Mouse (Mus musculus): ENCODE data around the gene 1700037H04Rik. TPM values are rescaled to one million over a fixed set of nuclear protein-coding genes. Genes with fewer than 3 reads are reported as not detected.

The 1700037H04Rik gene
- total and polyA plus RNA-seq, 3 experiments: 45.5 to 72.6 TPM; not detected in 1

DNA sequence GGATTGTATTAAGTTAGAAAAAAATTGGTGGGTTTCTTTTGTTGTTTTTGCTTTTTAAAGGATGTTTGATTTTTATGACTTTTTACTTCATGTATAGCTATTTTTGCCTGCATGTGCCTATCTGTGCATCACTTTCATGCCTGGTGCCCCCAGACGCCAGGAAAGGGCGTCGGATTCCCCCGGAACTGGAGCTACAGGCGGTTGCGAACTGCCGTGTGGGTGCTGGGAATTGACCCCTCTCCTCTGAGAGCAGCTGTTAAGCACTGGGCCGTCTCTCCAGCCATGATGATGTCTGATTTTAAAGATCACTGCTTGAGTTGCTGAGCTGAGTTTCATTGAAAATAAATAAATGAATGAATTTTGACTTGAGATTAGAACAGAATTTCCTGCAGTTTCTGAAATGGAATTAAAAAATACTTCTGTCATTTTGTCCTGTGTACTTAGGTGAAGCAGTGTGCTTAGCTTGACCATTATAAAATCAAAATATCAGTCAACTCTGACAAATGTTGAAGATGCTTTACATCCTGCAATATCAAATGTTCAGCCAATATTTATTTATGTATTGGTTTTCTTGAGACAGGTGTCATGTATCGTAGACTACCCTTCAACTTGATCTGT, 26.8 kb downstream of the 1700037H04Rik start, which contains the start of gene Gm11037:
Gene Gm11037 (plus strand): TSS at position 568 of the 618 bp plus-strand sequence.
- no peak within 1 kb of the TSS for H3K27ac ChIP-seq (ENCODE audit: control insufficient read depth, low read depth, low read length)
- no peak within 1 kb of the TSS for H3K9ac ChIP-seq (ENCODE audit: control insufficient read depth, low read depth, low read length, poor library complexity, severe bottlenecking)
- no peak for DNase-seq (ENCODE audit: low read depth, low spot score)

DNA sequence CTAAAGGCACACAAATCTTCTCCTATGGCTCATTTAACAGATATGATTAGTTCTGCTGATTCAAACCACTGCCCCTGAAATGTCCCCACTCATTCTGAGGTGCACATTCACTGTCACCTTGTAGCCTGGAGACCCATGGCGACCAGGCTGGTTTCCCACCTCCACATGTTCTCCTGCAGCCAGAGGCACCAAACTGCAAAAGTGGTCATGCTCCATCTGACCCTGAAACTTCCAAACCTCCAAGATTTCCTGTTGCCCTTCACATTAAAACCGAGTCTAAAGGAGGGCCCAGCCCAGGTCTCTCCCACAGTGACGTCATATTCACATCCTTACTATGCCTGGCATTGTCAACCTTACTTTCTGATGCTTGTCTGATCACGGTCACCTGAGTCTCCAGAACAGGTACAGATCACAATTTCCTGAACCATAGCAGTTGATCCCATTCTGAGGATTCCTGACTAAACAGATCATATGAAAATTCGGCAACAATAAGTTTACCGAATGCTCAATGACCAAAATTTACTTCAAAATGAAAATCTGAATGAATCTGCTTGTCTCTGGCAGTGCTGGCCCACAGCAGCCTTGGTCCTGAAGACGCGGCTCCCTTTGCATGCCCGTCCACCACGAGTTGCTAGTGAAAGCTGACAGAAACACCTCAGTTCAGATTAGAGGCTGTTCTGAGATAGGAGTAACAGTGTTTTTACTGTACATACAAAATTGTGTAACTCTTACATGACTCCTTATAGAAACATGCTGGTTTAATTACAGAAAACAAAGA, 27.6 kb downstream of the 1700037H04Rik start:
- Histone ChIP-seq H3K4me1 (ENCODE audit: control insufficient read depth in 1 of 2, insufficient read depth in 2 of 2, low read length in 2 of 2) (peaks cover 15 to 26% of the 10 kb centered on the region in 2 experiments), H3K9ac (ENCODE audit: control insufficient read depth, low read depth, low read length, poor library complexity, severe bottlenecking) (no peak overlapping the region), H3K27me3 (ENCODE audit: control insufficient read depth in 1 of 2, insufficient read depth in 2 of 2, low read length in 2 of 2) (no peaks in the 10 kb centered on the region), H3K9me3 (replicated peaks; ENCODE audit: insufficient read depth, low read length) (no peaks in the 10 kb centered on the region), H3K4me3 (ENCODE audit: control insufficient read depth in 1 of 2, insufficient read depth in 1 of 2, low read depth in 2 of 2, low read length in 2 of 2) (no peak overlapping the region), H3K36me3 (ENCODE audit: control insufficient read depth in 1 of 2, insufficient read depth in 2 of 2, low read length in 2 of 2) (peaks cover 0 to 9% of the 10 kb centered on the region in 2 experiments; a peak in 2 of 4 replicates), H3K79me2 (ENCODE audit: control insufficient read depth, insufficient read depth, low read length, poor library complexity) (no peaks in the 10 kb centered on the region), H3K27ac (ENCODE audit: control insufficient read depth, low read depth, low read length) (no peak overlapping the region)
- TF ChIP-seq MEF2A (IDR thresholded peaks at IDR 0.05; ENCODE audit: extremely low read depth, insufficient replicate concordance, low read depth, low read length, poor library complexity, severe bottlenecking): no peak
- no peak for TF ChIP-seq TBP (IDR thresholded peaks at IDR 0.05; ENCODE audit: low read depth, low read length)
- no peak for TF ChIP-seq E2F4 (IDR thresholded peaks at IDR 0.05; ENCODE audit: borderline replicate concordance, low read depth, low read length)
- TF ChIP-seq NRF1 (IDR thresholded peaks at IDR 0.05; ENCODE audit: insufficient read depth, low read depth, low read length, poor library complexity, severe bottlenecking): no peak
- no peak for TF ChIP-seq UBTF (IDR thresholded peaks at IDR 0.05; ENCODE audit: borderline replicate concordance, insufficient read depth, low read depth, low read length)
- no peak for TF ChIP-seq ZNF384 (IDR thresholded peaks at IDR 0.05; ENCODE audit: low read depth, low read length)
- no peak for DNase-seq (ENCODE audit: low read depth, low spot score)

More for the DNA sequence above, 26.8 kb downstream of the 1700037H04Rik start, which contains the start of gene Gm11037:
- no peak for TF ChIP-seq MAZ (IDR thresholded peaks at IDR 0.05; ENCODE audit: low read depth, low read length)
- no peak for TF ChIP-seq SMC3 (IDR thresholded peaks at IDR 0.05; ENCODE audit: low read depth, low read length)
- TF ChIP-seq GATA1 (IDR thresholded peaks at IDR 0.05; ENCODE audit: low read depth, low read length): no peak
- no peak for TF ChIP-seq POLR2AphosphoS5 (IDR thresholded peaks at IDR 0.05; ENCODE audit: borderline replicate concordance, low read depth, low read length)
- TF ChIP-seq MXI1 (IDR thresholded peaks at IDR 0.05; ENCODE audit: low read depth, low read length): no peak
- no peak for TF ChIP-seq CHD2 (IDR thresholded peaks at IDR 0.05; ENCODE audit: low read length)
- no peak for TF ChIP-seq MAFK (IDR thresholded peaks at IDR 0.05; ENCODE audit: borderline replicate concordance, low read depth, low read length)
- TF ChIP-seq HCFC1 (IDR thresholded peaks at IDR 0.05; ENCODE audit: low read depth, low read length): no peak
- TF ChIP-seq USF1 (IDR thresholded peaks at IDR 0.05; ENCODE audit: low read depth, low read length): no peak
- TF ChIP-seq EP300 (IDR thresholded peaks at IDR 0.05; ENCODE audit: low read depth in 1 of 2, low read length in 2 of 2): no peak
- TF ChIP-seq ETS1 (IDR thresholded peaks at IDR 0.05; ENCODE audit: low read depth, low read length): no peak
- no peak for TF ChIP-seq MYB (IDR thresholded peaks at IDR 0.05; ENCODE audit: low read depth, low read length)
- no peak for TF ChIP-seq MEF2A (IDR thresholded peaks at IDR 0.05; ENCODE audit: extremely low read depth, insufficient replicate concordance, low read depth, low read length, poor library complexity, severe bottlenecking)
- TF ChIP-seq TAL1 (IDR thresholded peaks at IDR 0.05; ENCODE audit: low read length): no peak
- TF ChIP-seq CTCF (IDR thresholded peaks at IDR 0.05 in 2 of 3, conservative IDR thresholded peaks at IDR 0.05 in 1 of 3; ENCODE audit: control insufficient read depth in 1 of 3, insufficient read depth in 1 of 3, low read depth in 2 of 3, low read length in 3 of 3, poor library complexity in 1 of 3, severe bottlenecking in 1 of 3): no peak
- TF ChIP-seq ZNF384 (IDR thresholded peaks at IDR 0.05; ENCODE audit: low read depth, low read length): no peak
- no peaks in the 10 kb centered on the region for H3K27me3 ChIP-seq (ENCODE audit: control insufficient read depth in 1 of 2, insufficient read depth in 2 of 2, low read length in 2 of 2)
- peaks cover 0 to 9% of the 10 kb centered on the region in 2 experiments; a peak in 2 of 4 replicates for H3K36me3 ChIP-seq (ENCODE audit: control insufficient read depth in 1 of 2, insufficient read depth in 2 of 2, low read length in 2 of 2)
- no peaks in the 10 kb centered on the region for H3K9me3 ChIP-seq (replicated peaks; ENCODE audit: insufficient read depth, low read length)
- no peak within 1 kb of the TSS for H3K4me3 ChIP-seq (ENCODE audit: control insufficient read depth in 1 of 2, insufficient read depth in 1 of 2, low read depth in 2 of 2, low read length in 2 of 2)
- H3K4me1 ChIP-seq (ENCODE audit: control insufficient read depth in 1 of 2, insufficient read depth in 2 of 2, low read length in 2 of 2): peaks cover 15 to 26% of the 10 kb centered on the region in 2 experiments
- no peaks in the 10 kb centered on the region for H3K79me2 ChIP-seq (ENCODE audit: control insufficient read depth, insufficient read depth, low read length, poor library complexity)
